In genomic region chr1:172155518-172155917, GRCm38 (mm10) we compare ENCODE assay signal across 27 mouse cellular contexts.
"Had no signal": no experiment of that assay in that cellular context is flagged by ENCODE, and none has a peak within 500 bp of the region (broad histone marks: within the 10 kb centered on the region; RNA-seq: fewer than 3 reads in every experiment).

No protein-coding gene starts in this region.

- H3K27me3 ChIP-seq: heart, embryonic 12.5 days; hindbrain, embryonic 12.5 days; intestine, embryonic 15.5 days; kidney, embryonic 15.5 days; limb, embryonic 12.5 days had no signal

- ATAC-seq: hindbrain, embryonic 16.5 days; inflammation-experienced regulatory T-cells, adult 6 months had no signal

- H3K9ac ChIP-seq: heart, embryonic 12.5 days; hindbrain, embryonic 12.5 days; hindbrain, embryonic 14.5 days; intestine, embryonic 15.5 days; kidney, embryonic 15.5 days; limb, embryonic 12.5 days; liver, embryonic 14.5 days had no signal

- H3K4me3 ChIP-seq: gastrocnemius, adult 2 months; heart, embryonic 10.5 days; heart, embryonic 12.5 days; hindbrain, embryonic 10.5 days; hindbrain, embryonic 12.5 days; intestine, embryonic 15.5 days; kidney, embryonic 15.5 days; left cerebral cortex, adult 2 months; limb, embryonic 10.5 days; limb, embryonic 12.5 days had no signal

- H3K4me1 ChIP-seq: hindbrain, embryonic 12.5 days; intestine, embryonic 15.5 days; limb, embryonic 10.5 days had no signal

- H3K4me2 ChIP-seq: heart, embryonic 12.5 days; hindbrain, embryonic 12.5 days; hindbrain, embryonic 14.5 days; intestine, embryonic 15.5 days; kidney, embryonic 15.5 days; limb, embryonic 12.5 days; liver, embryonic 11.5 days had no signal

- H3K9me3 ChIP-seq: heart, embryonic 10.5 days; heart, embryonic 12.5 days; hindbrain, embryonic 10.5 days; hindbrain, embryonic 12.5 days; intestine, embryonic 15.5 days; kidney, embryonic 15.5 days; limb, embryonic 10.5 days; limb, embryonic 12.5 days had no signal

- H3K27ac ChIP-seq: gastrocnemius, adult 2 months; heart, embryonic 10.5 days; hindbrain, embryonic 10.5 days; hindbrain, embryonic 12.5 days; hindbrain, embryonic 14.5 days; intestine, embryonic 15.5 days; kidney, embryonic 15.5 days; kidney, postnatal 0 days; left cerebral cortex, adult 2 months; limb, embryonic 10.5 days; limb, embryonic 12.5 days; liver, embryonic 14.5 days had no signal

- DNase-seq: gastrocnemius, adult 2 months; gastrocnemius, postnatal 10 days; gastrocnemius, postnatal 25 days; heart, adult 18-20 months; heart, postnatal 10 days; heart, postnatal 4 days; kidney, adult 2 months; kidney, adult 9 months; kidney, postnatal 14 days; kidney, postnatal 36 days; layer of hippocampus, adult 9-11 months; liver had no signal
